Mouse (Mus musculus) cerebellum, adult 9-11 months (tissue): ENCODE results near the gene Tlr9.

Experiments
- DNase-seq: peaks from one replicate; pipeline ENCODE4 v3.0.0; 2022

The Tlr9 gene

GRCm38 (mm10) chr9:106205713-106206290 is 16.6 kb upstream of the Tlr9 start:
- DNase-seq, result no peak

GRCm38 (mm10) chr9:106206515-106206914 is 15.9 kb upstream of the Tlr9 start:
- peak; percentile 29 for DNase-seq

GRCm38 (mm10) chr9:106208181-106208580 is 14.2 kb upstream of the Tlr9 start:
- DNase-seq, result no peak

GRCm38 (mm10) chr9:106209954-106210353 is 12.4 kb upstream of the Tlr9 start:
- no peak for DNase-seq

GRCm38 (mm10) chr9:106210853-106211609 is 11.4 kb upstream of the Tlr9 start:
- no peak for DNase-seq

DNA sequence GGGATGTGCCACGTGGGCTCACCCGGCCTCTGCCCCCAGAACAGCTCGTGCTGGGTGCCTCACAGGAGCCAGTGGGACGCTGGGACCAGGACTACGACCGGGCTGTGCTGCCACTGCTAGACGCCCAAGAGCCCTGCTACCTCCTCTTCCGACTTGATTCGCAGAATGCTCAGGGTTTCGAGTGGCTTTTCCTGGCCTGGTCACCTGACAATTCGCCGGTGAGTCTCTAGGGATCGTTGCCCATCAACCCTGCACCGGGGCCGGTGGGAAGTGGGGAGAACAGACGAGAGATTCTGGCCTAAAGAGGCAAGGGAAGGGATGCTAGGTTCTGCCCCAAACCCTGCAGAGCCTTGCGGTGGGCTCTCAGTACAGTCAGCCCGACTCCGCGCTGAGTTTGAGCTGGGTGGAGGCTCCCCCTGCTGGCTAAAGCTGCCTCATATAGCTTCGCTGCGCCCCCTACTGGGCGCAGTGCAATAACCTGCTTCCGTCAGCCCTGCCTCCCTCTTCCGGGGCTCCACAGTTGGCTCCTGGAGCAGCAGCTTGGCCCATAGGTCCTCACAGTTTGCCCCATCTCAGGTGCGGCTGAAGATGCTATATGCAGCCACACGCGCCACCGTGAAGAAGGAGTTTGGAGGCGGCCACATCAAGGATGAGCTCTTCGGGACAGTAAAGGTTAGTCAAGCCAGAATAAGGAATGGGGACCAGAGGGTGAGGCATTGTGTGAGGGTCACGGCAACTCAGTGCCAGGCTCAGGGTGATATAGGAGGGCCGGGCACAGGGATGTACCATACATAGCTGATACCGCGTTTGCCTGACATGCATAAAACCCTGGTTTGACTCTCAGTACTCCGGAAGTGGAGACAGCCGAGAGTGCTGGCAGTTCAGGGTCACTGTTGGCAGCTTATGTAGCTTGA is 10.5 kb upstream of the Tlr9 start:
- DNase-seq, result peak; percentile 85

DNA sequence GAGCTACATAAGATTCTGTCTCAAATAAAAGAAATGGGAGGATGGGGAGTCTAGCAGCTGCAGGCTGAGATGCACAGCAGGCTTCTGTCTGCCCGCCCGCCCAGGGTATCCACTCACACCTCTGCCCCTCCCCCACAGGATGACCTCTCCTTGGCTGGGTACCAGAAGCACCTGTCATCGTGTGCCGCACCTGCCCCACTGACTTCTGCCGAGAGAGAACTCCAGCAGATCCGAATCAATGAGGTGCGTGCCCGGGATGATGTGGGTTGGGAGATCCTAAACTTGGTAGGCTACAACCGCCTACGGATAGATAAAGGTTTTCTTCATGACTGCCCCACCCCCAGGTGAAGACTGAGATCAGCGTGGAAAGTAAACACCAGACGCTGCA is 9.8 kb upstream of the Tlr9 start:
- DNase-seq, result peak; percentile 56

GRCm38 (mm10) chr9:106215341-106216125 is 6.9 kb upstream of the Tlr9 start:
- no peak for DNase-seq

DNA sequence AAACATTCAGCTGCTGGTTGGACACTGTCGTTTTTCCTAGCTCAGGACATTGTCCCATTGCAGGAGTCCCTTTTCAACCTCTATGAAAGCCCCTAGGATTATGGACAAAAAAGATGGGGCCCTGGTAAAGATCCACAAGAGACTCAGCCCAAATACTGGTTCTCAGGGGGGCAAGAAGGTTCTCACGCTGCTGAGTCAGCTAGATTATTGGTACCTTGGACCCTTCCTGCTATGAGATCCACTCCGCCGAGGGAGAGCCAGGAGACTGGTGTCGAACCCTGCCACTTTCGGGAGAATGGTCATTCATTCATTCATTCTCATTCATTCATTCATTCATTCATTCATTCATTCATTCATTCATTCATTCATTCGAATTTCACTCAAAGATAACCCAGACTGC is 5.4 kb upstream of the Tlr9 start:
- DNase-seq, result no peak

DNA sequence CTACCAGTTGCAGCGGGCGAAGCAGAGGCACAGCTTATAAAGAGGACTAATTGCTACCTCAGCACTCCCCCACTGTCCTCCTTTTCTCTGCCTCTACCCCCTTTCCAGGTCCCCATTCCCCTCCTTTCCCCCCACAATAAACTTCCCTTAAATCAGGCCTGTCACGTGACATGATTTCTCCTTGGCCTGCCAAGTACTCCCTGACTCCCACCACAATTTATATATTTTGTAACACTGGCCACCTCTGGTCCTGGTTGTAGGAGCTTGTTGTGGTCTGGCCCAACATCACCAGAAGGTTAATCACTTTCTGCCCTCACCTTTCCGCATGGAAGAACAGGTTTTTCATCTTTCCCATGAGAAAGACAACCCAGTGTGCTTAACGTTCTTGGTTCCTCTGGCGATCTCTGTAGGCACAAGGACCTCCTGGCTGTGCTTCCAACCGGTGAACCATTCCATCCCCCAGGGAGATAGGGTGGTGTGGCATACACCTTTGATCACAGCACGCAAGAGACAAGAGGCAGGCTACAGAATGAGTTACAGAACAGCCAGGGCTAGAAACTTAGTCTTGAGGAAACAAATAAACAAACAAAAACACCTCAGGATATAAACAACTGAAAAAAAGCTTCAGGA is 1.4 kb upstream of the Tlr9 start:
- DNase-seq, result no peak

DNA sequence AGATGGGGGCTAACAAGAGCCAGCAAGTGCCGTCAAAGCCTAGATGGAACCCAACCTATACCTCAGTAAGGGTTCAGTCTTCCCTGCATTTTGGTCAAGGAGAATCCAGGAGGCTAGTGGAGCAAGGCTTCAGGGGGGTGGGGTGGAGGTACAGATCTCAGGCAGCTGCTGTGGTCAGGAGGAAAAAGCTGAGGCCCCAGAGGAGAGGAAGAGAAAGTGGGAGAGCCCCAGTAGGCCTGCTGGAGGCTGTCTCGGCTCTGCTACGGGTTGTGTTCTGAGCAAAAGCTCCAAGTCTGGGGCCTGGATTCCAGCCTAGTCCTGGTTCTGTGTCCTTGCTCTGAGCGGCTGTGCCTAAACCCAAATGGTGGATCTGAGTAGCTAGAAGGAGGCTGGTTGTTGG is 596 bp downstream of the Tlr9 start:
- no peak for DNase-seq

DNA sequence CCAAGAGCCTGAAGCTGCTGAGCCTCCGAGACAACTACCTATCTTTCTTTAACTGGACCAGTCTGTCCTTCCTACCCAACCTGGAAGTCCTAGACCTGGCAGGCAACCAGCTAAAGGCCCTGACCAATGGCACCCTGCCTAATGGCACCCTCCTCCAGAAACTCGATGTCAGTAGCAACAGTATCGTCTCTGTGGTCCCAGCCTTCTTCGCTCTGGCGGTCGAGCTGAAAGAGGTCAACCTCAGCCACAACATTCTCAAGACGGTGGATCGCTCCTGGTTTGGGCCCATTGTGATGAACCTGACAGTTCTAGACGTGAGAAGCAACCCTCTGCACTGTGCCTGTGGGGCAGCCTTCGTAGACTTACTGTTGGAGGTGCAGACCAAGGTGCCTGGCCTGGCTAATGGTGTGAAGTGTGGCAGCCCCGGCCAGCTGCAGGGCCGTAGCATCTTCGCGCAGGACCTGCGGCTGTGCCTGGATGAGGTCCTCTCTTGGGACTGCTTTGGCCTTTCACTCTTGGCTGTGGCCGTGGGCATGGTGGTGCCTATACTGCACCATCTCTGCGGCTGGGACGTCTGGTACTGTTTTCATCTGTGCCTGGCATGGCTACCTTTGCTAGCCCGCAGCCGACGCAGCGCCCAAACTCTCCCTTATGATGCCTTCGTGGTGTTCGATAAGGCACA is 3.2 kb downstream of the Tlr9 start:
- no peak for DNase-seq

- DNase-seq, result peak; percentile 35
These were observed 3.8 kb downstream of the Tlr9 start for GRCm38 (mm10) chr9:106226151-106226682.

DNA sequence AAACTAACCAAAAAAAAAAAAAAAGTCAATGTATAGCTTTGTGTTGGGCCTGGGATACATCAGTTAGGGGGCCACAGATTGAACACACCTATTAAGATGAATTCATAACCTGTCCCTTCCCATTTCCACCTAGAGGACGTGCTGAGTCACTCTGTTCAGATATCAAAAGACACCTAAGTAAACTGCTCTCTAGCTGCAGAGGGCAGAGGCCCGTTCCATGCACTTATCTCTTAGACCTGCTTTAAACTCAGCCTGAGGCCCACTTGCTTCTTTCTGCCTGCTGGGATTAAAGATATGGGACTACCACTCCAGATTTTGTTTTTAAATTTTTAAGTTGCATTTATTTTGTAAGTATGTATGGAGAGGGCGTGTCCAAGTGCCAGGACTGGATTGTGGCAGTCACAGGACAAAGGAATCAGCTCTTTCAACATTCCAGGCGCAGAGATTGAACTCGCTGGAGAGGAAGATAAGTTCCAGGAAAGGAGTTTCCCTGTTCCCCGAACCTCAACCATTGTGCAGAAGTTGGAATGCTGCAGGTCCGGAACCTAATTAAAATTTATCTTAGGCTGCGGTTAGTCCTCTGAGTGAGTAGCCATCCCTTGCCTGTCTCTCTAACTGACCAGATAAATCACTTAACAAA is 5.5 kb downstream of the Tlr9 start:
- no peak for DNase-seq

DNA sequence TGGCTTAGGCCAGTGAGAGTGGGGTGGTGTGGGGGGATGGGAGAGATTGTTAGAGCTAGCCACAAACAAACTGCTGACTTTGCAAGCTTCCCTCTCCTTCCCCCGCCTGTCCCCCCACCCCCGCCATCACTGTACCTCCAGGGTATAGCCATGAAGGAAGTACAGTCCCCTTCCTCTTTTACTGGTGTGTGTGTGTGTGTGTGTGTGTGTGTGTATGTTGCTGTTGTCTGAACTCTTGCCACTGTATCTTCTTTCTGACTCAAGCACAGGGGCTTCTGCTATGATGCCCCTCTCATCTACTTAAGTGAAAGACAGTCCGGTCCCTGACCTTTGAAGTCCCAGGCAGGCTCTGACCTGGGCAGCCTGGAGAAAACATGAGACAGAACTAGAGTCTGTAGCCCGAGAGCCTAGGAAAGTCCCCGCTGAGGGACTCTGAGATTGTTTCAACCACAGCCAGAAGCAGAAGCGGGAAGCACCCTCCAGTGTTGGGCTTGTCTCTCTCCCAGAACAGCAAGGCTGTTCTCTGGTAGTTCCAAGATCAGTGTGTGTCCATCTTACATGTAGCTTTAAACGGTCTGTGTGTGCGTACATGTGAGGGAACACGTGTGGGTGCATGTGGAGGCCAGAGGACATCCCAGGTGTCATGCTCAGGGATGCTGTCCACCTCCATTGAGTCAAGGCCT is 7.8 kb downstream of the Tlr9 start:
- no peak for DNase-seq

DNA sequence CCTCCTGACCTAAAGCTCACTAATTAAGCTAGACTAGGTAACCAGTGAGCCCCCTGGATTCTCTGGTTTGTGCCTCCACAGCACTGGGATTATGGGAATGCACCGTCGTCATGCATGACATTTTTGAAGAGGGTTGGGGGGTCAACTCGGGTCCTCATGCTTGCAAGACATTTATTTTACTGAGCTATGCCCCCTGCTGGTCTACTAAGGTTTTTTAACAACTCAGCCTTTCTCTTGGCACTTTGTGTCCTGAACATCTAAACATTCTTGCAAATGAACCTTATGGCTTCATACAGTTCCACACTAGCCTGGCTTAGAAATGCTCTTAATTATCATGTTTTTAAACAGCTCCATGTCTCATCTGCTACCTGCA is 8.3 kb downstream of the Tlr9 start:
- DNase-seq, result no peak

DNA sequence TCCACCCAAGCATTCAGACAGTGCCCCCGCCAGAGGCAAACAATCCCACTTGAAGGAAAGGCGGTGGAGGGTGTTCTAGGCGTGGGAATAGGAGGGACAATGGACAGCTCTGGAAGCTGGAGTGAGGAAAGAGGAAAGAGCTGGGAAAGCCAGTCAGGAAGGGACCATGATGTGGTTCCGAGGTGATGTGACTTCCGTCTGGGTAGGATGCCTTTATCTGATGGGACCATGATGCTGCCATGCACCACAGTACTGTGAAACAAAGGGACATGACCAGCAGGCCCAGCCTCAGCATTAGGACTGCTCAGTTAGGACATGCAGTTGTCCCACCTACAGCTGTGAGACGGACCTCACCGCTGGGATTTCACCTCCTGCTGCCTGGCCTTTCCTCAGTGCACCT is 8.8 kb downstream of the Tlr9 start:
- no peak for DNase-seq

DNA sequence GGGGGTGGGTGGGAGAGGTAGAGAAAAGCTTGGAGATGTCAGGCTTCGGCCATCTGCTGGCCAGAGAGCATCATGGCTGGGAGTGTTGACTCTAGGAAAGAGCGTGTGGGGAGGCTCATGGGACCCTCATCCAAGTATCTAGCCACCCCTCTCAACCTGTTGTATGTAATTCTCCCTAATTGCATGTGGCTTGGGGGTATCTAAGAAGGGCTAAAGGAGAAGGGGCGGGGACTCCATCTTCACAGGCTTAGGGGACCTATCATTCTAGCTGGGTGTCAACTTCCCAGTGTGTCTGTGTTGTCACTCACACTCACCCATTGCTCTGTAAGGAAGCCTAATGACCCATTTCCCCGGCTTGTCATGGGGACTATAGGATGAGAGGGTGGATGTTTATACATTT is 9.4 kb downstream of the Tlr9 start:
- no peak for DNase-seq

DNA sequence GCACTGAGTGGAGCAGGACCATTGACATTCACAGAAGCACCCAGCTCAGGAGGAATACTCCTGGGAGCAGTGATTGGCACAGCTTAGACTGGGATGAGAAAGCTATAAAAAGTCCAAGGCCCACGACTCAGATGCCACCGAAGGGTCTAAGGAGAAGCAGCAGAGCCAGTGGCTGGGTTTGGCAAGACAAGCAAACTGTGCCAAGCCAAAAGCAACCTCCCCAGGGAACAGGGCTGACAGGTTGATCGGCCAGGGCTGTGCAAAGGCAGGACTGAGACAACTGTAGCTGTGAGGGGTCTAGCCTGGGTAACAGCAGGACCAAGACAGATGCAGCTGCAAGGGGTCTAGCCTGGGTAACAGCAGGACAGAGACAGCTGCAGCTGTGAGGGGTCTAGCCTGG is 10.6 kb downstream of the Tlr9 start:
- no peak for DNase-seq

GRCm38 (mm10) chr9:106233953-106234352 is 11.6 kb downstream of the Tlr9 start:
- no peak for DNase-seq
